Mouse (Mus musculus) hindbrain, embryonic 15.5 days (tissue): Measurements from ENCODE around the gene Pigc. TPM values are rescaled to one million over a fixed set of nuclear protein-coding genes. Genes with fewer than 3 reads are reported as not detected.

Source experiments
- ATAC-seq: fragments of 200-750 bp; cut with Nextera tagmentation; 2 replicates; pipeline ENCODE4 v1.8.0; 2017; ENCODE audit warnings: low read depth, moderate number of reproducible peaks, moderate TSS enrichment; ENCODE audit not compliant: low FRiP score
- H3K27ac ChIP-seq: fragments of 300-500 bp; sonication (generic); replicated peaks from 2 replicates; pipeline ENCODE4 v1.5.1; 2015; ENCODE audit warnings: mild to moderate bottlenecking, inconsistent platforms
- H3K27me3 ChIP-seq: fragments of 300-500 bp; sonication (generic); 2 replicates; pipeline ENCODE4 v1.6.1; 2015; ENCODE audit warnings: control low read depth, inconsistent platforms
- H3K36me3 ChIP-seq: fragments of 300-500 bp; sonication (generic); 2 replicates; pipeline ENCODE4 v1.6.1; 2015; ENCODE audit warnings: control low read depth, inconsistent platforms
- H3K4me1 ChIP-seq: fragments of 300-500 bp; sonication (generic); replicated peaks from 2 replicates; pipeline ENCODE4 v1.6.1; 2015; ENCODE audit warnings: control low read depth, inconsistent platforms
- H3K4me2 ChIP-seq: fragments of 300-500 bp; sonication (generic); 2 replicates; pipeline ENCODE4 v1.6.1; 2015; ENCODE audit warnings: moderate library complexity, mild to moderate bottlenecking, inconsistent platforms
- H3K4me3 ChIP-seq: fragments of 300-500 bp; sonication (generic); 2 replicates; pipeline ENCODE4 v1.5.1; 2015; ENCODE audit warnings: mild to moderate bottlenecking, inconsistent platforms
- H3K9ac ChIP-seq: fragments of 300-500 bp; sonication (generic); 2 replicates; pipeline ENCODE4 v1.6.1; 2015; ENCODE audit warnings: inconsistent platforms
- H3K9me3 ChIP-seq: fragments of 300-500 bp; sonication (generic); 2 replicates; pipeline ENCODE4 v1.6.1; 2016; ENCODE audit warnings: control low read depth, inconsistent platforms
- WGBS: fragments of 180-500 bp; shearing (Covaris S2); methylation state at CpG from one replicate; pipeline ENCODE4 v1.1.7; 2015; 5-methylcytosine and 5-hydroxymethylcytosine counted together
- polyA plus RNA-seq: library from polyadenylated mRNA; unstranded; fragments of >200 nt; fragmentation: Nextera tagmentation; extraction: Ambion mirVana; gene quantifications from 2 replicates; pipeline ENCODE4 v1.2.1, GENCODE M21; 2015

The Pigc gene
- polyA plus RNA-seq, 1 experiment from 2014 or later = 36.6 TPM

GRCm38 (mm10) chr1:161999882-162000371 is 30.9 kb downstream of the Pigc start:
- Histone ChIP-seq H3K27ac (peak overlapping the region; percentile 73), H3K9ac (peak overlapping the region; percentile 10; the same call in 1 of the 2 replicates), H3K4me2 (peak overlapping the region; percentile 34; the same call in 1 of the 2 replicates), H3K4me1 (peaks cover 24% of the 10 kb centered on the region), H3K4me3 (no peak overlapping the region), H3K9me3 (no peaks in the 10 kb centered on the region), H3K36me3 (no peaks in the 10 kb centered on the region), H3K27me3 (no peaks in the 10 kb centered on the region)
- peak; percentile 90 for ATAC-seq
- WGBS = 1% methylated on average over 4 of the region's 4 CpGs

- H3K9me3 ChIP-seq = no peaks in the 10 kb centered on the region
- H3K36me3 ChIP-seq = no peaks in the 10 kb centered on the region
- no peak overlapping the region for H3K4me3 ChIP-seq
- H3K4me1 ChIP-seq = peaks cover 28% of the 10 kb centered on the region
- no peak overlapping the region for H3K27ac ChIP-seq
- H3K27me3 ChIP-seq = no peaks in the 10 kb centered on the region
- no peak overlapping the region for H3K9ac ChIP-seq
- no peak for ATAC-seq
- 60% methylated on average over 8 of the region's 8 CpGs for WGBS
- H3K4me2 ChIP-seq = no peak overlapping the region
These were observed 32.3 kb downstream of the Pigc start for GRCm38 (mm10) chr1:162001328-162001727.

GRCm38 (mm10) chr1:162003729-162004517 is 34.9 kb downstream of the Pigc start:
- H3K36me3 ChIP-seq = no peaks in the 10 kb centered on the region
- no peak for ATAC-seq
- no peak overlapping the region for H3K9ac ChIP-seq
- peaks cover 28% of the 10 kb centered on the region for H3K4me1 ChIP-seq
- H3K4me3 ChIP-seq = no peak overlapping the region
- WGBS = 53% methylated on average over 14 of the region's 14 CpGs
- H3K9me3 ChIP-seq = no peaks in the 10 kb centered on the region
- no peaks in the 10 kb centered on the region for H3K27me3 ChIP-seq
- H3K27ac ChIP-seq = no peak overlapping the region
- H3K4me2 ChIP-seq = no peak overlapping the region

- H3K4me2 ChIP-seq = no peak overlapping the region
- no peaks in the 10 kb centered on the region for H3K9me3 ChIP-seq
- no peak overlapping the region for H3K4me3 ChIP-seq
- no peaks in the 10 kb centered on the region for H3K36me3 ChIP-seq
- no peaks in the 10 kb centered on the region for H3K27me3 ChIP-seq
- ATAC-seq = no peak
- peaks cover 25% of the 10 kb centered on the region for H3K4me1 ChIP-seq
- 35% methylated on average over 7 of the region's 7 CpGs for WGBS
- peak overlapping the region; percentile 35; the same call in 1 of the 2 replicates for H3K27ac ChIP-seq
- H3K9ac ChIP-seq = no peak overlapping the region
These were observed 35.5 kb downstream of the Pigc start for GRCm38 (mm10) chr1:162004518-162004780.

- peak overlapping the region; percentile 35; the same call in 1 of the 2 replicates for H3K27ac ChIP-seq
- 44% methylated on average over 23 of the region's 23 CpGs for WGBS
- H3K4me2 ChIP-seq = peak overlapping the region; percentile 20; the same call in 1 of the 2 replicates
- peaks cover 21% of the 10 kb centered on the region for H3K4me1 ChIP-seq
- H3K9me3 ChIP-seq = no peaks in the 10 kb centered on the region
- no peak overlapping the region for H3K4me3 ChIP-seq
- ATAC-seq = peak; percentile 46
- H3K36me3 ChIP-seq = no peaks in the 10 kb centered on the region
- H3K27me3 ChIP-seq = no peaks in the 10 kb centered on the region
- no peak overlapping the region for H3K9ac ChIP-seq
These were observed 36.1 kb downstream of the Pigc start for GRCm38 (mm10) chr1:162004821-162005770.

- Histone ChIP-seq H3K4me3 (no peak overlapping the region), H3K9ac (no peak overlapping the region), H3K27me3 (no peaks in the 10 kb centered on the region), H3K4me1 (peaks cover 17% of the 10 kb centered on the region), H3K4me2 (no peak overlapping the region), H3K27ac (no peak overlapping the region), H3K36me3 (peaks cover 3% of the 10 kb centered on the region; the same call in 1 of the 2 replicates), H3K9me3 (no peaks in the 10 kb centered on the region)
- WGBS = 84% methylated on average over 9 of the region's 9 CpGs
- no peak for ATAC-seq
These were observed 37.1 kb downstream of the Pigc start for GRCm38 (mm10) chr1:162006109-162006508.

- H3K4me2 ChIP-seq = no peak overlapping the region
- H3K36me3 ChIP-seq = peaks cover 6% of the 10 kb centered on the region; the same call in 1 of the 2 replicates
- WGBS = 85% methylated on average over 4 of the region's 4 CpGs
- H3K4me1 ChIP-seq = peaks cover 14% of the 10 kb centered on the region
- H3K27ac ChIP-seq = no peak overlapping the region
- H3K9me3 ChIP-seq = no peaks in the 10 kb centered on the region
- no peak overlapping the region for H3K9ac ChIP-seq
- H3K4me3 ChIP-seq = no peak overlapping the region
- H3K27me3 ChIP-seq = no peaks in the 10 kb centered on the region
- ATAC-seq = no peak
These were observed 39.2 kb downstream of the Pigc start for GRCm38 (mm10) chr1:162008208-162008607.

GRCm38 (mm10) chr1:162008631-162009067 is 39.7 kb downstream of the Pigc start:
- Histone ChIP-seq H3K27me3 (no peaks in the 10 kb centered on the region), H3K9ac (no peak overlapping the region), H3K36me3 (peaks cover 6% of the 10 kb centered on the region; the same call in 1 of the 2 replicates), H3K4me2 (no peak overlapping the region), H3K4me1 (peaks cover 12% of the 10 kb centered on the region), H3K9me3 (no peaks in the 10 kb centered on the region), H3K4me3 (no peak overlapping the region), H3K27ac (no peak overlapping the region)
- ATAC-seq = no peak
- 51% methylated on average over 8 of the region's 8 CpGs for WGBS

- 68% methylated on average over 8 of the region's 8 CpGs for WGBS
- Histone ChIP-seq H3K27ac (no peak overlapping the region), H3K9ac (no peak overlapping the region), H3K36me3 (peaks cover 6% of the 10 kb centered on the region; the same call in 1 of the 2 replicates), H3K4me3 (no peak overlapping the region), H3K4me1 (peaks cover 7% of the 10 kb centered on the region), H3K9me3 (no peaks in the 10 kb centered on the region), H3K27me3 (no peaks in the 10 kb centered on the region), H3K4me2 (no peak overlapping the region)
- no peak for ATAC-seq
These were observed 40.1 kb downstream of the Pigc start for GRCm38 (mm10) chr1:162009086-162009485.

- Histone ChIP-seq H3K36me3 (peaks cover 6% of the 10 kb centered on the region; the same call in 1 of the 2 replicates), H3K4me2 (no peak overlapping the region), H3K9me3 (no peaks in the 10 kb centered on the region), H3K27ac (no peak overlapping the region), H3K9ac (no peak overlapping the region), H3K4me3 (no peak overlapping the region), H3K4me1 (no peaks in the 10 kb centered on the region), H3K27me3 (no peaks in the 10 kb centered on the region)
- no peak for ATAC-seq
- WGBS = 82% methylated on average over 16 of the region's 16 CpGs
These were observed 42.7 kb downstream of the Pigc start for GRCm38 (mm10) chr1:162011523-162012245.

GRCm38 (mm10) chr1:162013561-162013960 is 44.6 kb downstream of the Pigc start:
- peaks cover 6% of the 10 kb centered on the region; the same call in 1 of the 2 replicates for H3K36me3 ChIP-seq
- 90% methylated on average over 4 of the region's 4 CpGs for WGBS
- no peak overlapping the region for H3K4me3 ChIP-seq
- no peak for ATAC-seq
- no peak overlapping the region for H3K27ac ChIP-seq
- H3K9me3 ChIP-seq = no peaks in the 10 kb centered on the region
- no peak overlapping the region for H3K4me2 ChIP-seq
- no peak overlapping the region for H3K9ac ChIP-seq
- H3K27me3 ChIP-seq = no peaks in the 10 kb centered on the region
- H3K4me1 ChIP-seq = no peaks in the 10 kb centered on the region
